Mouse (Mus musculus): ENCODE data around the gene Dctn2. TPM values are rescaled to one million over a fixed set of nuclear protein-coding genes. Genes with fewer than 3 reads are reported as not detected.
A peak's percentile ranks its signal among the peaks of the same experiment; 100 is the strongest.

Dctn2 gene
- total and polyA plus RNA-seq, 2 experiments: 71.3 to 132 TPM

GRCm38 (mm10) chr10:127261706-127262547 lies 4.2 kb upstream of the Dctn2 start:
- 0 out of 2 replicates have a peak, but pooled peaks cover 3% of the 10 kb centered on the region for H3K4me1 ChIP-seq (ENCODE audit: control insufficient read depth, insufficient read depth, low read length)
- no peak overlapping the region for H3K27ac ChIP-seq (replicated peaks; ENCODE audit: insufficient read depth, low read depth, low read length)
- peaks cover 5% of the 10 kb centered on the region; the same call in 1 of the 2 replicates for H3K79me2 ChIP-seq (ENCODE audit: control insufficient read depth, insufficient read depth, low read length)
- DNase-seq (ENCODE audit: extremely low read depth, low read depth, low spot score): no peak
- H3K36me3 ChIP-seq (ENCODE audit: control insufficient read depth, insufficient read depth, low read length): no peaks in the 10 kb centered on the region
- no peak for TF ChIP-seq CTCF (IDR thresholded peaks at IDR 0.05; ENCODE audit: low read depth, low read length)
- no peak for TF ChIP-seq POLR2A (IDR thresholded peaks at IDR 0.05; ENCODE audit: extremely low read depth, insufficient read depth, low read length)
- 72% methylated on average over 15 of the region's 15 CpGs for WGBS
- no peak overlapping the region for H3K9ac ChIP-seq (ENCODE audit: low read depth, low read length)
- no peaks in the 10 kb centered on the region for H3K27me3 ChIP-seq (ENCODE audit: control insufficient read depth, insufficient read depth, low read length)
- H3K4me3 ChIP-seq (ENCODE audit: insufficient read depth, low read depth, low read length): no peak overlapping the region

- TF ChIP-seq CTCF (IDR thresholded peaks at IDR 0.05; ENCODE audit: low read depth, low read length) (no peak), POLR2A (IDR thresholded peaks at IDR 0.05; ENCODE audit: extremely low read depth, insufficient read depth, low read length) (no peak)
- no peaks in the 10 kb centered on the region for H3K36me3 ChIP-seq (ENCODE audit: control insufficient read depth, insufficient read depth, low read length)
- H3K4me1 ChIP-seq (ENCODE audit: control insufficient read depth, insufficient read depth, low read length): peaks cover 8% of the 10 kb centered on the region
- H3K27ac ChIP-seq (replicated peaks; ENCODE audit: insufficient read depth, low read depth, low read length): no peak within 1 kb of the TSS
- WGBS: 6% methylated on average over 53 of the region's 53 CpGs
- H3K4me3 ChIP-seq (ENCODE audit: insufficient read depth, low read depth, low read length): peak within 1 kb of the TSS; percentile 53
- DNase-seq (ENCODE audit: extremely low read depth, low read depth, low spot score): no peak
- peak within 1 kb of the TSS; percentile 19 for H3K9ac ChIP-seq (ENCODE audit: low read depth, low read length)
- no peaks in the 10 kb centered on the region for H3K27me3 ChIP-seq (ENCODE audit: control insufficient read depth, insufficient read depth, low read length)
- peaks cover 11% of the 10 kb centered on the region; the same call in 1 of the 2 replicates for H3K79me2 ChIP-seq (ENCODE audit: control insufficient read depth, insufficient read depth, low read length)
Measured at GRCm38 (mm10) chr10:127262548-127263398, 3.4 kb upstream of the Dctn2 start, which contains the start of gene Kif5a. Kif5a (minus strand) TSS chr10:127263348.

- Histone ChIP-seq H3K4me3 (ENCODE audit: insufficient read depth, low read depth, low read length) (no peak overlapping the region), H3K9ac (ENCODE audit: low read depth, low read length) (no peak overlapping the region), H3K27ac (replicated peaks; ENCODE audit: insufficient read depth, low read depth, low read length) (no peak overlapping the region), H3K79me2 (ENCODE audit: control insufficient read depth, insufficient read depth, low read length) (peaks cover 14% of the 10 kb centered on the region; the same call in 1 of the 2 replicates), H3K36me3 (ENCODE audit: control insufficient read depth, insufficient read depth, low read length) (0 out of 2 replicates have a peak, but pooled peaks cover under 1% of the 10 kb centered on the region), H3K4me1 (ENCODE audit: control insufficient read depth, insufficient read depth, low read length) (peaks cover 8% of the 10 kb centered on the region), H3K27me3 (ENCODE audit: control insufficient read depth, insufficient read depth, low read length) (no peaks in the 10 kb centered on the region)
- TF ChIP-seq POLR2A (IDR thresholded peaks at IDR 0.05; ENCODE audit: extremely low read depth, insufficient read depth, low read length): no peak
- no peak for TF ChIP-seq CTCF (IDR thresholded peaks at IDR 0.05; ENCODE audit: low read depth, low read length)
- DNase-seq (ENCODE audit: extremely low read depth, low read depth, low spot score): peak; percentile 26
- WGBS: 47% methylated on average over 3 of the region's 3 CpGs
Measured at GRCm38 (mm10) chr10:127263631-127264030, 2.5 kb upstream of the Dctn2 start.

- Histone ChIP-seq H3K4me3 (ENCODE audit: insufficient read depth, low read depth, low read length) (no peak overlapping the region), H3K79me2 (ENCODE audit: control insufficient read depth, insufficient read depth, low read length) (peaks cover 19% of the 10 kb centered on the region; the same call in 1 of the 2 replicates), H3K27me3 (ENCODE audit: control insufficient read depth, insufficient read depth, low read length) (no peaks in the 10 kb centered on the region), H3K27ac (replicated peaks; ENCODE audit: insufficient read depth, low read depth, low read length) (no peak overlapping the region), H3K9ac (ENCODE audit: low read depth, low read length) (no peak overlapping the region), H3K36me3 (ENCODE audit: control insufficient read depth, insufficient read depth, low read length) (peaks cover 3% of the 10 kb centered on the region; the same call in 1 of the 2 replicates), H3K4me1 (ENCODE audit: control insufficient read depth, insufficient read depth, low read length) (peaks cover 10% of the 10 kb centered on the region)
- TF ChIP-seq CTCF (IDR thresholded peaks at IDR 0.05; ENCODE audit: low read depth, low read length) (no peak), POLR2A (IDR thresholded peaks at IDR 0.05; ENCODE audit: extremely low read depth, insufficient read depth, low read length) (no peak)
- DNase-seq (ENCODE audit: extremely low read depth, low read depth, low spot score): no peak
- 63% methylated on average over 8 of the region's 8 CpGs for WGBS
Measured at GRCm38 (mm10) chr10:127264336-127264735, 1.8 kb upstream of the Dctn2 start.

GRCm38 (mm10) chr10:127264971-127265370 lies 1.2 kb upstream of the Dctn2 start:
- peaks cover 19% of the 10 kb centered on the region; the same call in 1 of the 2 replicates for H3K79me2 ChIP-seq (ENCODE audit: control insufficient read depth, insufficient read depth, low read length)
- WGBS: 74% methylated on average over 4 of the region's 4 CpGs

More at GRCm38 (mm10) chr10:127264971-127265370, 1.2 kb upstream of the Dctn2 start:
- Histone ChIP-seq H3K27me3 (ENCODE audit: control insufficient read depth, insufficient read depth, low read length) (no peaks in the 10 kb centered on the region), H3K27ac (replicated peaks; ENCODE audit: insufficient read depth, low read depth, low read length) (no peak overlapping the region), H3K4me3 (ENCODE audit: insufficient read depth, low read depth, low read length) (no peak overlapping the region), H3K36me3 (ENCODE audit: control insufficient read depth, insufficient read depth, low read length) (peaks cover 4% of the 10 kb centered on the region; the same call in 1 of the 2 replicates), H3K4me1 (ENCODE audit: control insufficient read depth, insufficient read depth, low read length) (peaks cover 10% of the 10 kb centered on the region), H3K9ac (ENCODE audit: low read depth, low read length) (no peak overlapping the region)
- no peak for TF ChIP-seq POLR2A (IDR thresholded peaks at IDR 0.05; ENCODE audit: extremely low read depth, insufficient read depth, low read length)
- TF ChIP-seq CTCF (IDR thresholded peaks at IDR 0.05; ENCODE audit: low read depth, low read length): no peak
- no peak for DNase-seq (ENCODE audit: extremely low read depth, low read depth, low spot score)

Data from liver, adult 2 months (tissue).